Mouse (Mus musculus) lung, embryonic 14.5 days (tissue): ENCODE measurements around the gene Ak1. TPM values are rescaled to one million over a fixed set of nuclear protein-coding genes. Genes with fewer than 3 reads are reported as not detected.

Source experiments
- ATAC-seq: fragments of 200-750 bp; cut with Nextera tagmentation; 2 replicates; pipeline ENCODE4 v1.8.0; 2017; ENCODE audit warnings: mild to moderate bottlenecking, moderate TSS enrichment, moderate library complexity; ENCODE audit not compliant: insufficient read depth
- DNase-seq: peaks from one replicate; pipeline ENCODE4 v3.0.0-alpha.2; 2015
- H3K27ac ChIP-seq: fragments of 300-500 bp; sonication (generic); 2 replicates; pipeline ENCODE4 v1.5.1; 2014; ENCODE audit warnings: low read depth, mild to moderate bottlenecking, moderate library complexity
- H3K27me3 ChIP-seq: fragments of 300-500 bp; sonication (generic); 2 replicates; pipeline ENCODE4 v1.6.1; 2014; ENCODE audit warnings: low read length, control low read depth; ENCODE audit not compliant: insufficient read depth
- H3K36me3 ChIP-seq: fragments of 300-500 bp; sonication (generic); 2 replicates; pipeline ENCODE4 v1.6.1; 2014; ENCODE audit warnings: control low read depth; ENCODE audit not compliant: insufficient read depth
- H3K4me1 ChIP-seq: fragments of 300-500 bp; sonication (generic); 2 replicates; pipeline ENCODE4 v1.6.1; 2014; ENCODE audit warnings: antibody characterized with exemption, control low read depth; ENCODE audit not compliant: insufficient read depth
- H3K4me2 ChIP-seq: fragments of 300-500 bp; sonication (generic); 2 replicates; pipeline ENCODE4 v1.6.1; 2014; ENCODE audit warnings: mild to moderate bottlenecking
- H3K4me3 ChIP-seq: fragments of 300-500 bp; sonication (generic); 2 replicates; pipeline ENCODE4 v1.5.1; 2014; ENCODE audit warnings: low read depth, low read length
- H3K9ac ChIP-seq: fragments of 300-500 bp; sonication (generic); 2 replicates; pipeline ENCODE4 v1.6.1; 2014
- H3K9me3 ChIP-seq: fragments of 300-500 bp; sonication (generic); 2 replicates; pipeline ENCODE4 v1.6.1; 2016; ENCODE audit warnings: low read depth, low read length, control low read depth
- CTCF ChIP-seq: IDR thresholded peaks from 2 replicates; pipeline ENCODE4 v1.5.1; 2016; ENCODE audit warnings: antibody characterized with exemption, low read depth
- WGBS: fragments of 180-500 bp; shearing (Covaris S2); extraction: QIAGEN DNeasy Blood & Tissue Kit; methylation state at CpG from one replicate; pipeline ENCODE4 v1.1.7; 2014; 5-methylcytosine and 5-hydroxymethylcytosine counted together
- polyA plus RNA-seq: library from polyadenylated mRNA; unstranded; fragments of >200 nt; fragmentation: Nextera tagmentation; extraction: Ambion mirVana; gene quantifications from 2 replicates; pipeline ENCODE4 v1.2.1, GENCODE M21; 2014

Ak1 gene
- polyA plus RNA-seq, 1 experiment from 2014 or later: 34.3 TPM

- Histone ChIP-seq H3K4me3 (peak overlapping the region; percentile 78), H3K9ac (peak overlapping the region; percentile 78), H3K27ac (peak overlapping the region; percentile 49; the same call in 1 of the 2 replicates), H3K27me3 (no peaks in the 10 kb centered on the region), H3K9me3 (no peaks in the 10 kb centered on the region), H3K36me3 (peaks cover 5% of the 10 kb centered on the region; the same call in 1 of the 2 replicates), H3K4me2 (peak overlapping the region; percentile 89), H3K4me1 (0 out of 2 replicates have a peak, but pooled peaks cover 9% of the 10 kb centered on the region)
- ATAC-seq: peak; percentile 38
- 0 out of 2 replicates have a peak, but pooled peaks have one; percentile 11 for TF ChIP-seq CTCF
- DNase-seq: peak; percentile 79
- 5% methylated on average over 34 of the region's 34 CpGs for WGBS
Measured at GRCm38 (mm10) chr2:32607262-32607947, 14.2 kb upstream of the Ak1 start.

- no peaks in the 10 kb centered on the region for H3K9me3 ChIP-seq
- H3K9ac ChIP-seq: peak overlapping the region; percentile 27; the same call in 1 of the 2 replicates
- WGBS: 6% methylated on average over 25 of the region's 25 CpGs
- H3K4me3 ChIP-seq: peak overlapping the region; percentile 78
- peak overlapping the region; percentile 55 for H3K27ac ChIP-seq
- H3K4me2 ChIP-seq: peak overlapping the region; percentile 89
- DNase-seq (peak; percentile 77), ATAC-seq (peak; percentile 65)
- peaks cover 10% of the 10 kb centered on the region; the same call in 1 of the 2 replicates for H3K36me3 ChIP-seq
- H3K27me3 ChIP-seq: no peaks in the 10 kb centered on the region
- 0 out of 2 replicates have a peak, but pooled peaks cover 9% of the 10 kb centered on the region for H3K4me1 ChIP-seq
- peak; percentile 35; the same call in 1 of the 2 replicates for TF ChIP-seq CTCF
Measured at GRCm38 (mm10) chr2:32608141-32608777, 13.3 kb upstream of the Ak1 start.

- 0 out of 2 replicates have a peak, but pooled peaks cover 9% of the 10 kb centered on the region for H3K4me1 ChIP-seq
- no peaks in the 10 kb centered on the region for H3K27me3 ChIP-seq
- TF ChIP-seq CTCF: no peak
- peak overlapping the region; percentile 89 for H3K4me2 ChIP-seq
- peak overlapping the region; percentile 27; the same call in 1 of the 2 replicates for H3K9ac ChIP-seq
- H3K4me3 ChIP-seq: peak overlapping the region; percentile 78
- peaks cover 10% of the 10 kb centered on the region; the same call in 1 of the 2 replicates for H3K36me3 ChIP-seq
- no peak for DNase-seq
- no peak for ATAC-seq
- 52% methylated on average over 18 of the region's 18 CpGs for WGBS
- H3K9me3 ChIP-seq: no peaks in the 10 kb centered on the region
- peak overlapping the region; percentile 55; the same call in 1 of the 2 replicates for H3K27ac ChIP-seq
Measured at GRCm38 (mm10) chr2:32608778-32609435, 12.7 kb upstream of the Ak1 start.

DNA sequence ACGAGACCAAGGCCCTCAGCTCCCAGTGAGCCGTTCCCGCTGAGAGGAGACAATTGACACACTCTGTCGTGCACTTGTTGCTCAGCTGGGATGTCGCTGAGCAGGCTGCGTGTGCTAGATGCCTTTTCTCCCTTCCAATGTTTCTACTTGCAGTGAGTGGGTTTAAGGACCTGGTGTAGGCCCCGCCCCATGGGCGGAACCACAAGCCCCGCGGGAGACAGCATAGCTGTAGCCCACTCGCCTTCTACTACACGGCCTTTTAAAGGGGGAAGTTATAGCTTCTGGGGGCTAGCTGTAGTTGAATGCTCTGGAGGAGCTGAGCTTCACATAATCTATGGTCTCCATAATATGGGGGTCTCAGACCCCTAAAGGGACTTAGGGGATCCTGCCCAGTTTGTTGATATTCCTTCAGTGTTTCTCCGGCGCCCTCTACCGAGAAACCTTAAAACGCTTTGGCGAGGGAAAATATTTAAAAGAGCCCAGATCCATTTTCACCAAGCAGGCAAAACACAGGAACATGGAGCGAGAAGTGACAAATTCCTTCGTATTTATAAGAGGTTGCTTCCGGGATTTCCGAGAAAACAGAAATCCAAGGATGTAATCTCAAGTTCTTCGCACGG is 10.8 kb upstream of the Ak1 start:
- H3K9ac ChIP-seq: peak overlapping the region; percentile 30; the same call in 1 of the 2 replicates
- TF ChIP-seq CTCF: peak; percentile 54
- 10% methylated on average over 23 of the region's 23 CpGs for WGBS
- 0 out of 2 replicates have a peak, but pooled peaks cover 9% of the 10 kb centered on the region for H3K4me1 ChIP-seq
- DNase-seq (peak; percentile 79), ATAC-seq (no peak)
- no peaks in the 10 kb centered on the region for H3K27me3 ChIP-seq
- H3K27ac ChIP-seq: peak overlapping the region; percentile 4; the same call in 1 of the 2 replicates
- no peaks in the 10 kb centered on the region for H3K9me3 ChIP-seq
- H3K4me2 ChIP-seq: peak overlapping the region; percentile 60
- H3K36me3 ChIP-seq: peaks cover 26% of the 10 kb centered on the region
- peak overlapping the region; percentile 35 for H3K4me3 ChIP-seq

DNA sequence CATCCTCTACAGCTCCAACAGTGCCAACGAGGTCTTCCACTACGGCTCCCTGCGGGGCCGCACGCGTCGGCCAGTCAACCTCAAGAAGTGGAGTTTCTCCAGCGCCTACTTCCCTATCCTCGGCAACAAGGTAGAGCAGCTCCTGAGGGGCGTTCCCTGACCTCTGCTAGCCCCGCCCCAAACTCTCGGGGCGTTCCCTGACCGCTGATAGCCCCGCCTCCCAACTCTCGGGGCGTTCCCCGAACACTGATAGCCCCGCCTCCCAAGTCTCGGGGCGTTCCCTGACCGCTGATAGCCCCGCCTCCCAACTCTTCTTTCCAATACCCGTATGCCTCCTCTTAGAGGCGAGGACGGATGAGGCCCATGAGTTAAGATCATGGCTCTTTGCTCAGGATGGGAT is 9.3 kb upstream of the Ak1 start:
- no peak overlapping the region for H3K4me2 ChIP-seq
- peaks cover 31% of the 10 kb centered on the region for H3K36me3 ChIP-seq
- no peak overlapping the region for H3K9ac ChIP-seq
- 0 out of 2 replicates have a peak, but pooled peaks cover 9% of the 10 kb centered on the region for H3K4me1 ChIP-seq
- H3K27ac ChIP-seq: no peak overlapping the region
- 73% methylated on average over 26 of the region's 26 CpGs for WGBS
- DNase-seq (no peak), ATAC-seq (no peak)
- no peak overlapping the region for H3K4me3 ChIP-seq
- TF ChIP-seq CTCF: no peak
- H3K9me3 ChIP-seq: 0 out of 2 replicates have a peak, but pooled peaks cover under 1% of the 10 kb centered on the region
- no peaks in the 10 kb centered on the region for H3K27me3 ChIP-seq

- Histone ChIP-seq H3K4me1 (peaks cover 31% of the 10 kb centered on the region), H3K27me3 (no peaks in the 10 kb centered on the region), H3K36me3 (peaks cover 50% of the 10 kb centered on the region), H3K4me3 (no peak overlapping the region), H3K9ac (no peak overlapping the region), H3K27ac (no peak overlapping the region), H3K9me3 (0 out of 2 replicates have a peak, but pooled peaks cover 4% of the 10 kb centered on the region), H3K4me2 (no peak overlapping the region)
- no peak for TF ChIP-seq CTCF
- no peak for DNase-seq
- whole genome bisulfite sequencing: 91% methylated on average over 1 of the region's 1 CpGs
- ATAC-seq: no peak
Measured at GRCm38 (mm10) chr2:32617109-32617508, 4.4 kb upstream of the Ak1 start.
